Mouse (Mus musculus) kidney, adult 2 months (tissue): ENCODE results near the gene Zcchc13.

Experiments used
- CTCF ChIP-seq: fragments of 200-500 bp; conservative IDR thresholded peaks from 2 replicates; pipeline ENCODE4 v1.5.1; 2011; ENCODE audit warnings: low read depth, mild to moderate bottlenecking, control low read depth, low read length, moderate library complexity, mixed read lengths; ENCODE audit not compliant: insufficient read depth, insufficient read length
- POLR2A ChIP-seq: fragments of 200-500 bp; IDR thresholded peaks from one replicate; pipeline ENCODE4 v1.6.1; 2011; ENCODE audit warnings: low read depth, low read length, control low read depth

DNA sequence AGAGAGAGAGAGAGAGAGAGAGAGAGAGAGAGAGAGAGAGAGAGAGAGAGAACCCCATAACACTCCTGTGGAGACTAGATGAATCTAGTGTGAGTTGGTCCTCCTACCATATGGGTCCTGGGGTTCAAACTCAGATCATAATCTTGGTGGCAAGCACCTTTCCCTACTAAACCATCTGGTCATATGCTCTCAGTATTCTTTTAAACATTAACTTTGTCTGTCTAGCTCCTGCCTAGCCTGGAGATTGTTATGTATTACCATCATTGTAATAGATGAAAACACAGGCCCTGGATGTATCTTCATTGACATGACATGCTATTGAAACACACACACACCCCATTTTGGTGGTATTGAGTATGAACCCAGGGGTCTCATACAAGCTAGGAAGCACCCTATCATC lies 5.6 kb downstream of the Zcchc13 start:
- TF ChIP-seq POLR2A (no peak), CTCF (no peak)
